Mouse (Mus musculus): ENCODE measurements around the gene Tk1. TPM values are rescaled to one million over a fixed set of nuclear protein-coding genes. Genes with fewer than 3 reads are reported as not detected.
"Not testable (repeated sequence)": the region's sequence is repeated elsewhere in the genome, so short reads cannot be mapped to it uniquely, and the experiment has no call there.

The Tk1 gene
- polyA plus RNA-seq, 1 experiment, result 17.2 TPM

- Histone ChIP-seq H3K27me3 (replicated peaks) (no peaks in the 10 kb centered on the region), H3K36me3 (replicated peaks; ENCODE audit: low read length) (peaks cover 7% of the 10 kb centered on the region), H3K9me3 (no peaks in the 10 kb centered on the region), H3K4me1 (peaks cover 58% of the 10 kb centered on the region), H3K4me3 (replicated peaks) (peak overlapping the region; percentile 85)
- TF ChIP-seq GATA1 (IDR thresholded peaks at IDR 0.05; ENCODE audit: borderline replicate concordance, low read length), result no peak
- TF ChIP-seq FLI1 (IDR thresholded peaks at IDR 0.05; ENCODE audit: low read length), result no peak
These were observed 27.7 kb downstream of the Tk1 start for GRCm38 (mm10) chr11:117798160-117798541.

GRCm38 (mm10) chr11:117797511-117798159 is 28.3 kb downstream of the Tk1 start, which contains the start of gene 6030468B19Rik:
6030468B19Rik (plus strand) TSS chr11:117797660.
- Histone ChIP-seq H3K4me1 (peaks cover 55% of the 10 kb centered on the region), H3K36me3 (replicated peaks; ENCODE audit: low read length) (peaks cover 6% of the 10 kb centered on the region), H3K9me3 (no peaks in the 10 kb centered on the region), H3K27me3 (replicated peaks) (no peaks in the 10 kb centered on the region), H3K4me3 (replicated peaks) (peak within 1 kb of the TSS; percentile 85)
- no peak for TF ChIP-seq FLI1 (IDR thresholded peaks at IDR 0.05; ENCODE audit: low read length)
- TF ChIP-seq GATA1 (IDR thresholded peaks at IDR 0.05; ENCODE audit: borderline replicate concordance, low read length), result no peak

GRCm38 (mm10) chr11:117796954-117797353 is 28.9 kb downstream of the Tk1 start:
- no peaks in the 10 kb centered on the region for H3K27me3 ChIP-seq (replicated peaks)
- H3K4me1 ChIP-seq, result peaks cover 62% of the 10 kb centered on the region
- no peaks in the 10 kb centered on the region for H3K9me3 ChIP-seq
- no peak overlapping the region for H3K4me3 ChIP-seq (replicated peaks)
- TF ChIP-seq GATA1 (IDR thresholded peaks at IDR 0.05; ENCODE audit: borderline replicate concordance, low read length), result no peak
- TF ChIP-seq FLI1 (IDR thresholded peaks at IDR 0.05; ENCODE audit: low read length), result no peak
- H3K36me3 ChIP-seq (replicated peaks; ENCODE audit: low read length), result peaks cover 13% of the 10 kb centered on the region

GRCm38 (mm10) chr11:117794035-117794551 is 31.8 kb downstream of the Tk1 start:
- Histone ChIP-seq H3K36me3 (replicated peaks; ENCODE audit: low read length) (peaks cover 38% of the 10 kb centered on the region), H3K4me3 (replicated peaks) (no peak overlapping the region), H3K9me3 (no peaks in the 10 kb centered on the region), H3K27me3 (replicated peaks) (no peaks in the 10 kb centered on the region), H3K4me1 (peaks cover 67% of the 10 kb centered on the region)
- no peak for TF ChIP-seq GATA1 (IDR thresholded peaks at IDR 0.05; ENCODE audit: borderline replicate concordance, low read length)
- no peak for TF ChIP-seq FLI1 (IDR thresholded peaks at IDR 0.05; ENCODE audit: low read length)

GRCm38 (mm10) chr11:117792281-117792888 is 33.5 kb downstream of the Tk1 start:
- Histone ChIP-seq H3K4me3 (replicated peaks) (peak overlapping the region; percentile 65), H3K4me1 (peaks cover 50% of the 10 kb centered on the region), H3K27me3 (replicated peaks) (no peaks in the 10 kb centered on the region), H3K9me3 (no peaks in the 10 kb centered on the region), H3K36me3 (replicated peaks; ENCODE audit: low read length) (peaks cover 54% of the 10 kb centered on the region)
- TF ChIP-seq GATA1 (IDR thresholded peaks at IDR 0.05; ENCODE audit: borderline replicate concordance, low read length), result no peak
- no peak for TF ChIP-seq FLI1 (IDR thresholded peaks at IDR 0.05; ENCODE audit: low read length)

GRCm38 (mm10) chr11:117791441-117791761 is 34.5 kb downstream of the Tk1 start:
- Histone ChIP-seq H3K4me1 (peaks cover 42% of the 10 kb centered on the region), H3K9me3 (no peaks in the 10 kb centered on the region), H3K4me3 (replicated peaks) (no peak overlapping the region), H3K27me3 (replicated peaks) (no peaks in the 10 kb centered on the region), H3K36me3 (replicated peaks; ENCODE audit: low read length) (peaks cover 64% of the 10 kb centered on the region)
- TF ChIP-seq FLI1 (IDR thresholded peaks at IDR 0.05; ENCODE audit: low read length) (no peak), GATA1 (IDR thresholded peaks at IDR 0.05; ENCODE audit: borderline replicate concordance, low read length) (no peak)

GRCm38 (mm10) chr11:117790703-117791440 is 35.0 kb downstream of the Tk1 start:
- peak overlapping the region; percentile 72 for H3K4me3 ChIP-seq (replicated peaks)
- H3K4me1 ChIP-seq, result peaks cover 41% of the 10 kb centered on the region
- H3K27me3 ChIP-seq (replicated peaks), result no peaks in the 10 kb centered on the region
- H3K36me3 ChIP-seq (replicated peaks; ENCODE audit: low read length), result peaks cover 68% of the 10 kb centered on the region
- no peak for TF ChIP-seq GATA1 (IDR thresholded peaks at IDR 0.05; ENCODE audit: borderline replicate concordance, low read length)
- TF ChIP-seq FLI1 (IDR thresholded peaks at IDR 0.05; ENCODE audit: low read length), result no peak
- no peaks in the 10 kb centered on the region for H3K9me3 ChIP-seq

- Histone ChIP-seq H3K4me1 (peaks cover 44% of the 10 kb centered on the region), H3K9me3 (no peaks in the 10 kb centered on the region), H3K36me3 (replicated peaks; ENCODE audit: low read length) (peaks cover 74% of the 10 kb centered on the region), H3K4me3 (replicated peaks) (peak overlapping the region; percentile 72), H3K27me3 (replicated peaks) (no peaks in the 10 kb centered on the region)
- TF ChIP-seq FLI1 (IDR thresholded peaks at IDR 0.05; ENCODE audit: low read length) (no peak), GATA1 (IDR thresholded peaks at IDR 0.05; ENCODE audit: borderline replicate concordance, low read length) (no peak)
These were observed 35.6 kb downstream of the Tk1 start for GRCm38 (mm10) chr11:117790286-117790685.

- not testable (repeated sequence) for H3K9me3 ChIP-seq; H3K4me3 ChIP-seq (replicated peaks); H3K27me3 ChIP-seq (replicated peaks)
- Histone ChIP-seq H3K4me1 (peaks cover 62% of the 10 kb centered on the region), H3K36me3 (replicated peaks; ENCODE audit: low read length) (peaks cover 92% of the 10 kb centered on the region)
These were observed 37.4 kb downstream of the Tk1 start for GRCm38 (mm10) chr11:117788481-117788880.

GRCm38 (mm10) chr11:117786294-117786693 is 39.6 kb downstream of the Tk1 start:
- no peaks in the 10 kb centered on the region for H3K9me3 ChIP-seq
- H3K27me3 ChIP-seq (replicated peaks), result no peaks in the 10 kb centered on the region
- no peak for TF ChIP-seq FLI1 (IDR thresholded peaks at IDR 0.05; ENCODE audit: low read length)
- no peak for TF ChIP-seq GATA1 (IDR thresholded peaks at IDR 0.05; ENCODE audit: borderline replicate concordance, low read length)
- peaks cover 66% of the 10 kb centered on the region for H3K4me1 ChIP-seq
- no peak overlapping the region for H3K4me3 ChIP-seq (replicated peaks)
- H3K36me3 ChIP-seq (replicated peaks; ENCODE audit: low read length), result peaks cover 75% of the 10 kb centered on the region
